Mouse (Mus musculus) urinary bladder, postnatal 25 days (tissue): ENCODE measurements around the gene Zfp386.
"Not testable (repeated sequence)": the region's sequence is repeated elsewhere in the genome, so short reads cannot be mapped to it uniquely, and the experiment has no call there.

Experiments used
- DNase-seq: peaks from one replicate; pipeline ENCODE4 v3.0.0; 2022; ENCODE audit warnings: low spot score

Zfp386 gene

GRCm38 (mm10) chr12:116047440-116048377, at the start of gene Zfp386:
Gene Zfp386 (plus strand): TSS chr12:116047724.
- peak; percentile 99 for DNase-seq

- DNase-seq: not testable (repeated sequence)
These were observed 47.7 kb upstream of the Zfp386 start for GRCm38 (mm10) chr12:115999784-116000183.

GRCm38 (mm10) chr12:116002946-116003345, 44.6 kb upstream of the Zfp386 start:
- not testable (repeated sequence) for DNase-seq

GRCm38 (mm10) chr12:116010812-116011211, 36.7 kb upstream of the Zfp386 start:
- no peak for DNase-seq

- DNase-seq: no peak
These were observed 19.4 kb upstream of the Zfp386 start for GRCm38 (mm10) chr12:116028095-116028494.

- DNase-seq: no peak
These were observed 12.2 kb upstream of the Zfp386 start for GRCm38 (mm10) chr12:116035346-116035745.

- no peak for DNase-seq
These were observed 2.7 kb upstream of the Zfp386 start for GRCm38 (mm10) chr12:116044785-116045184.

GRCm38 (mm10) chr12:116048766-116049165, 1.2 kb downstream of the Zfp386 start:
- no peak for DNase-seq

GRCm38 (mm10) chr12:116049236-116049635, 1.7 kb downstream of the Zfp386 start:
- DNase-seq: no peak

- DNase-seq: no peak
These were observed 2.2 kb downstream of the Zfp386 start for GRCm38 (mm10) chr12:116049701-116050100.

GRCm38 (mm10) chr12:116054342-116054741, 6.8 kb downstream of the Zfp386 start:
- DNase-seq: no peak

- no peak for DNase-seq
These were observed 8.6 kb downstream of the Zfp386 start for GRCm38 (mm10) chr12:116056112-116056511.

- no peak for DNase-seq
These were observed 14.2 kb downstream of the Zfp386 start for GRCm38 (mm10) chr12:116061561-116062193.

GRCm38 (mm10) chr12:116062194-116062583, 14.7 kb downstream of the Zfp386 start:
- no peak for DNase-seq

GRCm38 (mm10) chr12:116063020-116063419, 15.5 kb downstream of the Zfp386 start:
- DNase-seq: no peak

- DNase-seq: peak; percentile 8
These were observed 23.5 kb downstream of the Zfp386 start for GRCm38 (mm10) chr12:116071023-116071422.

- peak; percentile 32 for DNase-seq
These were observed 29.7 kb downstream of the Zfp386 start, which contains the start of gene Vipr2 for GRCm38 (mm10) chr12:116077074-116077854. Gene Vipr2 (plus strand): TSS chr12:116077726.

- no peak for DNase-seq
These were observed 30.4 kb downstream of the Zfp386 start for GRCm38 (mm10) chr12:116077855-116078366.

- DNase-seq: no peak
These were observed 35.6 kb downstream of the Zfp386 start for GRCm38 (mm10) chr12:116083125-116083524.

- DNase-seq: no peak
These were observed 36.8 kb downstream of the Zfp386 start for GRCm38 (mm10) chr12:116084294-116084693.

- no peak for DNase-seq
These were observed 39.6 kb downstream of the Zfp386 start for GRCm38 (mm10) chr12:116086951-116087600.
